Mouse (Mus musculus): Measurements from ENCODE around the gene Nav3. TPM values are rescaled to one million over a fixed set of nuclear protein-coding genes. Genes with fewer than 3 reads are reported as not detected.

Nav3 gene
- polyA plus RNA-seq, 1 experiment from 2014 or later, result 3.3 TPM

DNA sequence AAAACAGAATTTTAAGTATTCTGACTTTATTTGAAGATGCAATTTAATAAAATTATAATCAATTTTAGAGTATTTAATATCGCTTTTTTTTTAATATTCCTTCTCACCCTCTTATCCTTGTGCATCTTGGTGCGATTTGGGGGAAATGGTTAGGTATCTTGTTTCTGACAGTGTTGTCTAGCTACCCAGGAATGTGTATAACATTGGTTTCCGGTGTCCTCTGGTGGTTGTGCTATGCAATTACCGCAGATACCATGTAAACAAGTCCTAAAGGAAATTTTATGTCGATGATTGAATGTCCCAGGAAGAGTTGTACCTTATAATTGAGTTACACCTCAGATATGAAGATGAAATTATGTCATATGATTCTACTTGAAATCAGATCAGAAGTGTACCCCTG is 743.0 kb downstream of the Nav3 start:
- Histone ChIP-seq H3K4me3 (ENCODE audit: low read depth, low read length) (no peak overlapping the region), H3K9ac (replicated peaks; ENCODE audit: low read depth, low read length) (no peak overlapping the region), H3K4me1 (ENCODE audit: control insufficient read depth, insufficient read depth, low read length) (no peaks in the 10 kb centered on the region), H3K9me3 (ENCODE audit: control insufficient read depth, low read depth, low read length) (no peaks in the 10 kb centered on the region), H3K36me3 (ENCODE audit: control insufficient read depth, insufficient read depth, low read length) (no peaks in the 10 kb centered on the region), H3K27me3 (ENCODE audit: control insufficient read depth, insufficient read depth, low read length) (no peaks in the 10 kb centered on the region), H3K27ac (ENCODE audit: low read length) (no peak overlapping the region), H3K4me2 (replicated peaks; ENCODE audit: low read depth, low read length) (no peak overlapping the region)
- no peak for ATAC-seq (ENCODE audit: insufficient number of reproducible peaks, insufficient read depth, low FRiP score, low read depth)
- WGBS, result 40% methylated on average over 5 of the region's 5 CpGs

DNA sequence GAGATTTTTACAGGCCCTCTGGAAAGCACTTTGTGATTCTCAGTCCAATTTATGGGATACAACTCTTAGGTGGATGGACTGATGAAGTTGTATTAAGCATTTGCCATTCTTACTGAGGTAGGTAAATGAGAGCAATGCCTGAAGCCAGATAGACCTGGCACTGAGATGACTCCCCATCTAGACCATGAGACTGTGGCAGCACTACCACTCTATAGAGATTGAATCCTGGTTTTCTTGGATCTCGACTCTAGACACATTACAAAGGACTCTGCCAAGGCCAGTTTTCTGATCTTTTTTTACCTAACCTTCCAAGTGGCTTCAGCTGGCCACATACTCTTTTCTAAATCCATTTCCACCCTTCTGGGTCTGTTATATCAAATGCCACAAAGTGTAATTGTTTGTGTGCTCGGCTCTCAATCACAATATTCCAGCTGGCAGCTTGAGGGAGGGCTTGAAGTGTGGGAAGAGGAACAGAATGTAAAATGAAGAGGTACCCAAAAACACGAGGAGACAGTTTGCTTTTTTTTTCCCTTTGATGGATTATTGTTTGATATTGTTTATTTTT is 756.2 kb downstream of the Nav3 start:
- no peak overlapping the region for H3K27ac ChIP-seq (ENCODE audit: low read length)

DNA sequence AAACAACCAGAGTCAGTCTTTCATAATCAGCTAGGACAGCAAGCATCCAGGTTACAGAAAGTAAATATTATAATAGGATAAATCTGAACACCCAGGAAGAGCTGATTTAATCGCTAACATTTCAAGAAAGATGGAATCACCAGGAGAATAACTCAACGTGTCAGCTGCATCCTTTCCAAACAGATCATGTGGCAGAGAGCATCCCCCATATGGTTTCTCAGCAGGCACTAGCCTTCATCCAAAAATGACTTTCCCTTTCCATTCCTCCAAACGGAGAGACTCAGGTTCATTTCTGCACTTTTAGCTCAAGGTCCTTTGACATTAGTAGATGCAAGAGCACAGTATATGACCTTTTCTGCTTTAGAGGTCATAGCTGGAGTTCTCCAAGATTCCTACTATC is 765.4 kb downstream of the Nav3 start:
- no peaks in the 10 kb centered on the region for H3K27me3 ChIP-seq (ENCODE audit: control insufficient read depth, insufficient read depth, low read length)

More for the DNA sequence above, 756.2 kb downstream of the Nav3 start:
- WGBS, result 46% methylated on average over 3 of the region's 3 CpGs
- ATAC-seq (ENCODE audit: insufficient number of reproducible peaks, insufficient read depth, low FRiP score, low read depth), result no peak
- Histone ChIP-seq H3K4me2 (replicated peaks; ENCODE audit: low read depth, low read length) (no peak overlapping the region), H3K36me3 (ENCODE audit: control insufficient read depth, insufficient read depth, low read length) (no peaks in the 10 kb centered on the region), H3K4me1 (ENCODE audit: control insufficient read depth, insufficient read depth, low read length) (no peaks in the 10 kb centered on the region), H3K9ac (replicated peaks; ENCODE audit: low read depth, low read length) (no peak overlapping the region), H3K4me3 (ENCODE audit: low read depth, low read length) (no peak overlapping the region), H3K9me3 (ENCODE audit: control insufficient read depth, low read depth, low read length) (no peaks in the 10 kb centered on the region), H3K27me3 (ENCODE audit: control insufficient read depth, insufficient read depth, low read length) (no peaks in the 10 kb centered on the region)

DNA sequence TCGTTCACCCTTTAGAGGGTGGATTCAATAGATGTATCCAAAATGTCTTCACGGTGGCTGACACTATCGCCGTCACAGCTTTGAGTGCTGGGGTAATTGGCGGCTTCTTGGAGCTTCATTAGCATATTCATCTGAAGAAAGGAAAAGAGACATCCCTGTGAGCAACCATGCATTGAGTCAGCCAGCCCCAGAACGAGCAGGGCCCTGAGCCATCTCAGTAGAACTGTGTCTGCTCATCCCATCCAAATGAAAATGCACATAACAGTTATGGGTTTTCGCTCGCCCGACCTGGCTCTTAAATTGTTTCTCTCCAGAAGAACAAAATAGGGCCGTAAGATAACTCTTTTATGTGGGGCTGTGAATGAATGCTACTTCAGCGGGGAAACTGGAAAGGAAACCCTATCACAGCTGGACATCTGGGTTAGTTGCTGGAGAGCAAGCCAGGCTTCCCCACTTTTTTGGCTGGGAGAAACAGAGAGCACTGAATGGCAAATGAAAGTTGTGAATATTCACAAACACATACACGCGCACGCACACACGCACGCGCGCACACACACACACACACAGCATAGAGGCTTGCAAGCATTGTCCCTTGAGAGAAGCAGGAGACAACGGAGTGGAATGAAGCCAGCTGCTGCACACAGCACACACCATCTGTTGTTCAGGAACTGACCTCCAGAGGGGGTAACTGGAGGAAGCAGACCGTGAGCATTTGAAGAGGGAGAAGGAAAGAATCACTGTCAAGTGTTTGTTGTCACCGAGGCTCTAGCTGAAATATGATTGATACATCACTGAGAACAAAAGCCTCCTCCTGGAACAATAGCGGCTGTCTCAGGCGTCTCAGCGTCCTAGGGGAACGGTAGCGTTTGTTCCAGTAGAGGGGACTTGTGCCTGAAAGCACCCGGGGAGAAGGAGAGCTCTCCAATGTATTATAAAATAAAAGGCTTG is 771.6 kb downstream of the Nav3 start:
- no peak overlapping the region for H3K9ac ChIP-seq (replicated peaks; ENCODE audit: low read depth, low read length)
- ATAC-seq (ENCODE audit: insufficient number of reproducible peaks, insufficient read depth, low FRiP score, low read depth), result peak; percentile 77; the same call in 1 of the 2 replicates
- H3K27ac ChIP-seq (ENCODE audit: low read length), result no peak overlapping the region
- H3K4me1 ChIP-seq (ENCODE audit: control insufficient read depth, insufficient read depth, low read length), result no peaks in the 10 kb centered on the region
- no peaks in the 10 kb centered on the region for H3K9me3 ChIP-seq (ENCODE audit: control insufficient read depth, low read depth, low read length)
- H3K27me3 ChIP-seq (ENCODE audit: control insufficient read depth, insufficient read depth, low read length), result no peaks in the 10 kb centered on the region
- H3K36me3 ChIP-seq (ENCODE audit: control insufficient read depth, insufficient read depth, low read length), result no peaks in the 10 kb centered on the region
- peak overlapping the region; percentile 36 for H3K4me2 ChIP-seq (replicated peaks; ENCODE audit: low read depth, low read length)
- H3K4me3 ChIP-seq (ENCODE audit: low read depth, low read length), result no peak overlapping the region
- WGBS, result 48% methylated on average over 27 of the region's 27 CpGs

More for the DNA sequence above, 765.4 kb downstream of the Nav3 start:
- WGBS, result 71% methylated on average over 3 of the region's 3 CpGs
- H3K27ac ChIP-seq (ENCODE audit: low read length), result no peak overlapping the region
- H3K4me2 ChIP-seq (replicated peaks; ENCODE audit: low read depth, low read length), result no peak overlapping the region
- no peak for ATAC-seq (ENCODE audit: insufficient number of reproducible peaks, insufficient read depth, low FRiP score, low read depth)
- H3K9ac ChIP-seq (replicated peaks; ENCODE audit: low read depth, low read length), result no peak overlapping the region
- no peaks in the 10 kb centered on the region for H3K36me3 ChIP-seq (ENCODE audit: control insufficient read depth, insufficient read depth, low read length)
- no peaks in the 10 kb centered on the region for H3K4me1 ChIP-seq (ENCODE audit: control insufficient read depth, insufficient read depth, low read length)
- H3K4me3 ChIP-seq (ENCODE audit: low read depth, low read length), result no peak overlapping the region
- H3K9me3 ChIP-seq (ENCODE audit: control insufficient read depth, low read depth, low read length), result no peaks in the 10 kb centered on the region

DNA sequence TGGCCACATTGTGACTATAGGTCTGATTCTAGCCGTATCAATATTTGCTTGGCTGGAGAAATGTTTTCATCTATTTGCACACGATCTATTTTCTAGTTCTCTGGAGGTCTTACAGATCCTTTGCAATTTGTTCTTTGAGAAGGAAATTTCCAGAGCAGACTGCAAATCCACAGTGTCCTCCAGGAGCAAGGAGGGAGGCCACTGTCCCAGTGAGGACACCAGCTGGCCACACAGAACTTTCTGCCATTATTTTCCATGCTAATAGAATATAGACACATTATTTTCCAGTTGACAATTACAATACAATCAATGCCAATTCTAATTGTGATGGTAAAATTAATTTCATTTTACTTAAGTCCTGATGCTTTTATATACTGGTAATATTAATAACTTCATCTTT is 783.1 kb downstream of the Nav3 start:
- Histone ChIP-seq H3K4me2 (replicated peaks; ENCODE audit: low read depth, low read length) (no peak overlapping the region), H3K9ac (replicated peaks; ENCODE audit: low read depth, low read length) (no peak overlapping the region), H3K36me3 (ENCODE audit: control insufficient read depth, insufficient read depth, low read length) (no peaks in the 10 kb centered on the region), H3K9me3 (ENCODE audit: control insufficient read depth, low read depth, low read length) (no peaks in the 10 kb centered on the region), H3K4me3 (ENCODE audit: low read depth, low read length) (no peak overlapping the region), H3K4me1 (ENCODE audit: control insufficient read depth, insufficient read depth, low read length) (no peaks in the 10 kb centered on the region), H3K27ac (ENCODE audit: low read length) (no peak overlapping the region), H3K27me3 (ENCODE audit: control insufficient read depth, insufficient read depth, low read length) (no peaks in the 10 kb centered on the region)
- no peak for ATAC-seq (ENCODE audit: insufficient number of reproducible peaks, insufficient read depth, low FRiP score, low read depth)
- 72% methylated on average over 2 of the region's 2 CpGs for WGBS

DNA sequence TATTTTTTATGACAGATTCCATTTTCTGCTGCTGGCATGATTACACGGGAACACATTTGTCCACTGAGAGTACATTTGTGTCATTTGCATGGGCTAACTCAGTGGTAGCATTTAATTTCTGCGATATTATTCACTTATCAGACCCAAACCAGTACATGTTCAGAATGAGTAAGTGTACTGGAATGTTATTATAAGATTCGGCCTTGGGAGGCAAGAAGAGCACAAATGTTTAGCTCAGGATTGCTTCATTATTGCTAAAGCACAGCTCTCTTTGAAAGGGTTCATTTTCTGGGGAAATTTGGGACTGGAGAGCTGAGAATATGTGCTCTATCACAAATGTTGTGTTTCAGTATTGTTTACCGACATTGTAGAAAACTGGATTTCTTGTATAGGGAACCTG is 788.6 kb downstream of the Nav3 start:
- H3K36me3 ChIP-seq (ENCODE audit: control insufficient read depth, insufficient read depth, low read length), result no peaks in the 10 kb centered on the region
- ATAC-seq (ENCODE audit: insufficient number of reproducible peaks, insufficient read depth, low FRiP score, low read depth), result no peak
- no peak overlapping the region for H3K4me3 ChIP-seq (ENCODE audit: low read depth, low read length)
- no peaks in the 10 kb centered on the region for H3K4me1 ChIP-seq (ENCODE audit: control insufficient read depth, insufficient read depth, low read length)
- no peaks in the 10 kb centered on the region for H3K9me3 ChIP-seq (ENCODE audit: control insufficient read depth, low read depth, low read length)
- H3K9ac ChIP-seq (replicated peaks; ENCODE audit: low read depth, low read length), result no peak overlapping the region
- no peak overlapping the region for H3K27ac ChIP-seq (ENCODE audit: low read length)
- no peaks in the 10 kb centered on the region for H3K27me3 ChIP-seq (ENCODE audit: control insufficient read depth, insufficient read depth, low read length)
- H3K4me2 ChIP-seq (replicated peaks; ENCODE audit: low read depth, low read length), result no peak overlapping the region
- 77% methylated on average over 4 of the region's 4 CpGs for WGBS

DNA sequence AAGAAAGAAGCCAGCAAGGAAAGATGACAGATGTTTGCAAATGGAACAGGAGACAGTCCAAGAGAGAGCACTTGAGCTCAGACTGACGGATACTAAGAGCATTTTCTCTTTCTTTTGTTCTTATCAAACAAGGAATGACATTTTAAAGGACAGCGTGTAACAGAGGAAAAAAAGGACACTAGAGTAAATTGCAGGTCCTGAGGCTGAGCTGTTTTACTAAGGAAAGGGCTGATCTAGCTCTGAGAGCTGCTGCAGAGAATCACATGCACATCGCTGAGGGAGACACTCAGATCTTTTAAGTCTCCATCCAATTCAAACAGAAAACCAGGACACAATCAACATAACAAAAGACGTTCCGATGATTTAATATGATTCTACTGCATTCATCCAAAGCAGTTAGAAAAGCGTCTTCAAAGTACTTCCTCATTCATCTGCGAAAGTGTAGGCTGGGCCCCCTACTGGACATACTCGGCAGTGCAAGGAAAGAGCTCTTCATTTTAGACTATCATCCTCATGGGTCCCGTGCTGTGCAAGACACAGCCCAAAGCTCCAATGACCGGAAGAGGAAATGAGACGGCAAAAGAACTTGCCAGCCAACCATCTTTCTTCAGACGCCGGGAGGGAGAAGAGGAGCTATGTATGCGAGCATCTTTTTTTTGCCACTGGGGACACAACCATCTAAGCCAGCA is 791.2 kb downstream of the Nav3 start:
- Histone ChIP-seq H3K27ac (ENCODE audit: low read length) (no peak overlapping the region), H3K9me3 (ENCODE audit: control insufficient read depth, low read depth, low read length) (no peaks in the 10 kb centered on the region), H3K36me3 (ENCODE audit: control insufficient read depth, insufficient read depth, low read length) (no peaks in the 10 kb centered on the region), H3K9ac (replicated peaks; ENCODE audit: low read depth, low read length) (no peak overlapping the region), H3K4me3 (ENCODE audit: low read depth, low read length) (no peak overlapping the region), H3K27me3 (ENCODE audit: control insufficient read depth, insufficient read depth, low read length) (no peaks in the 10 kb centered on the region), H3K4me2 (replicated peaks; ENCODE audit: low read depth, low read length) (no peak overlapping the region), H3K4me1 (ENCODE audit: control insufficient read depth, insufficient read depth, low read length) (no peaks in the 10 kb centered on the region)
- no peak for ATAC-seq (ENCODE audit: insufficient number of reproducible peaks, insufficient read depth, low FRiP score, low read depth)
- 31% methylated on average over 14 of the region's 14 CpGs for WGBS

DNA sequence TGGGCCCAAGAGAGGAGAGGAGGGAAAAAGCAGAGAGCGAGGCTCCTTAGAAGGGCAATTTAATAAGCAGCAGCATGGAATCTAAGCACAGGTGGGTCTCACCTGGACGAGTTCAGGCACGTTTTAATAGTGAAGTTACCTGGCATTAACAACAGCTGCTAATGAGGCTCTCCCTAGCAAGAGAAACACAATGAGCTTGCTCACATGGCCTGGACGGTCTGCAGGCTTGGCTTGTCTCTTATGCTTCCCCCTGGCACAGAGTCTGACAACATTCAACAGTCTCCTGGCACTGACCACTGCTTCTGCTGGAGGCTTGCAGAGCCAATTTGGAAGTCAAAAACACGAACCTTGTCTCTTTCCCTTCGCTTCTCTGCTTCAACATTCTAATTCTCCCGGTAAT is 804.5 kb downstream of the Nav3 start:
- H3K9me3 ChIP-seq (ENCODE audit: control insufficient read depth, low read depth, low read length), result no peaks in the 10 kb centered on the region
- H3K27ac ChIP-seq (ENCODE audit: low read length), result no peak overlapping the region
- no peak overlapping the region for H3K4me3 ChIP-seq (ENCODE audit: low read depth, low read length)
- no peak overlapping the region for H3K9ac ChIP-seq (replicated peaks; ENCODE audit: low read depth, low read length)
- no peaks in the 10 kb centered on the region for H3K27me3 ChIP-seq (ENCODE audit: control insufficient read depth, insufficient read depth, low read length)
- 51% methylated on average over 7 of the region's 7 CpGs for WGBS
- H3K36me3 ChIP-seq (ENCODE audit: control insufficient read depth, insufficient read depth, low read length), result no peaks in the 10 kb centered on the region
- ATAC-seq (ENCODE audit: insufficient number of reproducible peaks, insufficient read depth, low FRiP score, low read depth), result no peak
- H3K4me1 ChIP-seq (ENCODE audit: control insufficient read depth, insufficient read depth, low read length), result no peaks in the 10 kb centered on the region
- no peak overlapping the region for H3K4me2 ChIP-seq (replicated peaks; ENCODE audit: low read depth, low read length)
